Mouse (Mus musculus) heart, adult 11 months (tissue): ENCODE results near the gene Dhx57.
A peak's percentile ranks its signal among the peaks of the same experiment; 100 is the strongest.

Source experiments
- DNase-seq: peaks from one replicate; pipeline ENCODE4 v3.0.0; 2022

Gene Dhx57

DNA sequence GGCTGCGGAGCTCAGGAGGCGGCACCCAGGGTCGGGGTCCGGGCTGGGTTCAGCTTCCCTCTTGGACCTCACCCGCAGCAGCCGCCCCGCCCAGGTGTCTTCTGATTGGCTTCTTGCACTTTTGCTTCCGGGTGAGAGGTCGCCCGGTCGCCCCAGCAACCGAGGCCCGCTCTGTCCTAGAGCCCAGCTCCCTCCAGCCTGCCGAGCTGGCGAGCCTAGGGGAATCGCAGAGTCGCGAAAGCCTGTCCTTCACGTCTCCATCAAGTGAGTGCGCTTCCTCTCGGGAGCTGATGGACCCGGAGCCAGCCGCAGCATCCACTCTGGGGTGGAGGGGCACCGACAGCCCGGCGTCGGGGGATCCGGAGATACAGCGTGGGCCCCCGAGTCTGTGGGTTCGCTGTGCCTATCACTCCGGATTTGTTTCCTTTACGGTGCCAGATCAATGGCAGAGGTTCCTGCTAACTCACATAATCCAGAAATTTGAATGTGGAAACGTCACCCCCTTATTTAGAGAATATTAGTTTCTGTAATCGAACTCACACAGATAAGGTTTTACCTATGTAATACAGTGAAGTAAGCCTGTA, at the start of gene Dhx57, which contains the start of gene Morn2:
TSS of gene Dhx57 (minus strand) at position 403 of the 584 bp plus-strand sequence.
TSS of gene Morn2 (plus strand) at position 130 of the 584 bp plus-strand sequence.
- peak; percentile 100 for DNase-seq

DNA sequence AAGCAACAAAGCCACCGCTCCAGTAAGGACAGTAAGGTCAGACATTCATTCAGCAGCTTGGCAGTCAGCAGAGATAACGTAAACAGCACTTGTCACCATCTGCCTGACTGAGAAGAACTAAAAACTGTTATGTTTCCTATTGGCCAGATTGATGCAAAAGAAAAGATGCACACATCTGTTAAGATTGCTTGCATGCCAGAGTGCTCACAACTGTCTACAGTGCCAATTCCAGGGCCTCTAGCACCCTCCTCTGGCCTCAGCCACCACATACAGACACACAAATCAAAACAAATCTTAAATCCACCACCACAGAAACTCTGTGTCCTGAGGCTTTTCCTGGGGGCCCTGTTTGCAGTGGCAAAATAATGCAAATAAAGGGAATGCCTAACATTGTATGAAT, 42.1 kb upstream of the Dhx57 start:
- DNase-seq: peak; percentile 56

DNA sequence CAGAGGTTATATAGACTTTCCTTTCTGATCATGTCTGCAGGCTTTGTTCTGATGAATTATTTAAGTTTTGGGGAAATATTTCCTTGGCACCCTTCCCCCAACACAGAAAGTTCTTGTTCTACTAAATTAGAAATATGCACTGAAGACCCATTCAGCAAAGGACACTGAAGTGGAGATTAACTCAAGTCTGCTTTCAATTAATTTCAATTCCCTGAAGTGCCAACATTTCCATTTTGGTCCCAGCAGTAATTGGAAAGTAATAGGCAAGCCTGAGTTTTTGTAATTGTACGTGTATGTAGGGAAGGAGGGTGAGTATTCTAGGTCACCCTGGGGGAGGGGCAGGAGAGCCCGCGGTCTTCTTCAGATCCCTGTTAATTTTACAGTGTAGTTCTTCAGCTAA, 36.2 kb upstream of the Dhx57 start:
- peak; percentile 28 for DNase-seq

- DNase-seq: peak; percentile 34
Measured at GRCm38 (mm10) chr17:80325456-80325855, 35.2 kb upstream of the Dhx57 start.

- DNase-seq: peak; percentile 65
Measured at GRCm38 (mm10) chr17:80324521-80324920, 34.2 kb upstream of the Dhx57 start.

- no peak for DNase-seq
Measured at GRCm38 (mm10) chr17:80323658-80324057, 33.4 kb upstream of the Dhx57 start.

DNA sequence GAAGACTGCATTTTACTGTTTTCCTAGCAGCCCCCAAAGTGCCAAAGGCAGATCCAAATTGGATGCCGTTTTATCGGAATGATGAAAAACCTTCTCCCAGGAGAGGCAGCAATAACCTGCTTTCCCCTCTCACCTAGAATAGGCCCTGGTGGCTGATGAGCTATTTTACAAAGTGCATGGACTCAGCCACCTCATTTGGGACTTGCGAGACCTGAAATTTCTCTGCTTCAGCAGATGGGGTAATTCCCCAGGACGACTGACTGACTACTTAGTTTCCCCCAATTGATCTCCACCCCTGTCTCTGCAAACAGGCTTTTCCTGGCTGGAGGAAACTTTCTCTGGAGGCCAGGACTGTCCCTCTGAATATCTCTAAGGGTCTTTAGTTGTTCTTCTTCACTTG, 32.7 kb upstream of the Dhx57 start:
- DNase-seq: peak; percentile 34

- DNase-seq: peak; percentile 77
Measured at GRCm38 (mm10) chr17:80322228-80322627, 32.0 kb upstream of the Dhx57 start.

GRCm38 (mm10) chr17:80312405-80312804, 22.1 kb upstream of the Dhx57 start:
- peak; percentile 77 for DNase-seq

GRCm38 (mm10) chr17:80311761-80312160, 21.5 kb upstream of the Dhx57 start:
- DNase-seq: peak; percentile 55

DNA sequence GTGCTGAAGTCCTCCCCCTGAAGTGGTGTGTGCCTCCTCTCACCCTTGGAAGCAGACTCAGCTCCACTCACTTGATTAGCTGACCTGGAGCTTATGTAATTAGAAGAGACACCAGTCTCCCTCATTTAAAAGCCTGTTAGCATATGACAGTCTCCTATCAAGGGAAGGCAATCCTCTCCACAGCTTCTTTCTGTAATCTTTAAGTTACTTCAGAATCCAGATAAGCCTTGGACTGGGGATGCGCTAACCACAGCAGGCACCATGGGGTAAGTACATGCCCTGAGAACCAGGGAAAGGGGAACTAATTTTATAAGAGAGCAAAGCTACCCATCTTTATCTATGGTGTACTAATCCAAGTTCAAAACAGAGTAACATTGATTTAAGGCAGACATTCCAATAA, 17.0 kb upstream of the Dhx57 start, which contains the start of gene Arhgef33:
TSS of gene Arhgef33 (plus strand) at position 157 of the 400 bp plus-strand sequence.
- peak; percentile 9 for DNase-seq

DNA sequence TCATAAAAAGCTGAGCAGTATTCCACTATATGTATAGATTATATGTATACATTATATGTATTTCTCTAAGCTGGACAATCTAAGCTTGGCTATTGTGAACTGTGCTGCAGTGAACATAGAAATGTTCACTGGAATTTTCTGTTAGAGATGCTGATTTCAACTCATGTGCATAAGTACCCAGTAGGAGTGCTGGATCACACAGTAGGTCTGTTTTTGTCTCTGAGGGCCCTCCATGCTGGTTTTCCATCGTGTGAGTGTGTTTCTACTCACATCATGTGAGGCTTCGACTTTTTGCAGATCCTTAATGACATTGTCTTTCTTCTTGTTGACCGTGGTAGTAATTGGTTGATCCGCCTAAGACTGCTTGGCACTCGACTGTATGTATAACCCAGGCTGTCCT, 8.6 kb upstream of the Dhx57 start:
- peak; percentile 28 for DNase-seq

- peak; percentile 63 for DNase-seq
Measured at GRCm38 (mm10) chr17:80295258-80295657, 5.0 kb upstream of the Dhx57 start.

DNA sequence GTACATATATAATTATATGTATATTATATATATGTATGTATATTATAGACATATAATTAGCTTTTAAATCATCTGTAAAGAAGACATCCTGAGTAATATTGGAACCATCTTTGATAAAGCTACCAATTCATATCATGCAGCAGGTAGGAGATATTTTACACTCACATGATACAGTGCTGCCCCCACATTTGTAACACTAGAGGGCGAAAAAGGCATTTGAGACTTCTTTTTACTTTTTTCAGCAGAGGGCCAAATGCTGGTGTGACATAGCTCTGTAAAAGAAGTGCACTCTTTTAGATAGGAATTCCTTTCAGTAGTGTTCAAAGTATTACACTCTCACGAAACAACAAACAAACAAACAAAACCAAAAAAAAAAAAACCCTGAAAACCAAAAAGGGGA, 872 bp upstream of the Dhx57 start:
- DNase-seq: peak; percentile 78

DNA sequence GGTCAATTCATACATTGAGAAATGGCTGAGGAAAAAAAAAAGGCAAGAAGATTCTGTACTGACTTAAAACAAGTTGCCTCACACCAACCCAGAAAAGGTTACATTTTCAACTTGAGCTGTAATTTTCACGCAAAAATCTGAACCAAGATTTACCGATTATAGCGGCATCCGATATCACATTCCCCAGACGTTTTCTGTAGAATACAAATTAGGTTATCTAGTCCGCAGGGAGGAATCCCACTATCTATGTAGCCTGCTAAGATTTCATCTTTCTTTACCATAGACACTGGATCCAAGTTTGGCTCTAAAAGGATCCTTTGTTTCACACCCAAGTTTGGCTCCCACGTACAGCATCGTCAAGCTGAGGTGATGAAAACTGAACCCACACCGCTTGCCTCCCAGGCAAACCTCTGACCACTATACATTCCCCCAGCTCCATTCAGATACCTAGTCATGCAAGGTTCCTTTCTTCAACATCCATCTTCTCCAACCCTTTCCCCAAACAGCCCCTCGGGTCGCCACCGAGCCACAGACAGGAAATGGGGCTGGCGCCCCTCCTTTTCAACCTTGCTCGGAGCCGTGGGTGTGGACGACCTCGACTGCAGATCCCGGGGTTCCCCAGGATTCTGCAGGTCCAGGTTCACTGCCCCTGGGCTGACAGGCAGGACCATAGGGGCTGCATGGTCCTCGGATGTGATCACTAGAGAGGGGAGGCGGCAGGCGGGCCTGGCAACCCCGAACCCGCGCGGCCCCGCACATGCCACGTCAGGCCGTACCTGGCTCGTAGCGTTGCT, 799 bp downstream of the Dhx57 start:
- no peak for DNase-seq

DNA sequence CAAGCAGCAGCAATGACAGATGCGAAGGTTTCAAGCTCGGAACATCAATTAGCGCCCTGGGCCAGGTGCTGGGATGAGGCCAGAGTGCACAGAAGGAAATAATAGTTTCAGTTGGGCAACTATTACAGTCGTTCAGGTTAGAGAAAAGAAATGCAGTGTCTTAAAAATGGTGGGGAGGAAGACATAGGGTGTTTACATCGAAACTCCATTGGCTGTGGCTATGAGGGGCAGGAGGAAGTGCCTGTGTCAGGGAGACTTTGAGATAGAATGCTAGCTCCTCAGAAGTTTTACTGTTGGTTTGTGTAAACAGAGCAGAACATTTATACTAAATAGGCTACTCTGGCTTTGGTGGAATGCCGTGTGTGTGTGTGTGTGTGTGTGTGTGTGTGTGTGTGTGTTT, 2.3 kb downstream of the Dhx57 start:
- DNase-seq: peak; percentile 65

DNA sequence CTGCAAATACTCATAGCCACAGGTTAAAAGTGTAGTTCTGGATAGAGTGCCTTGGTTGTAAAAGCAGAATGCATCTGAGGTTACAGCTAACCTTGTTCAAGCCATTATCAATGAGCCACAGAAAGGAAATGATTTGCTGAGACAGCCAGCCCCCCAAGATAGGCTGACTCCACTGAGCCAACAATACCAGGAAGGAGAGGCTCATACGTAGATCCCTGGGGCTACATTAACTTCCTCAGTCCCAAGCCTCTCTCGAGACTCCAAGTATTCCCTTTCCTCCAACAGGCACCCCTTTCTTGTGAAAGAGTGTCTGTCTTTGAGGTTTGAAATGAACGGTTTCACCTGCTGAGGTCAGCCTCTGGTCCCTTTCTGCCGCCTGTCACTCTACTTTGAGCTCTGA, 5.8 kb downstream of the Dhx57 start:
- DNase-seq: peak; percentile 90

DNA sequence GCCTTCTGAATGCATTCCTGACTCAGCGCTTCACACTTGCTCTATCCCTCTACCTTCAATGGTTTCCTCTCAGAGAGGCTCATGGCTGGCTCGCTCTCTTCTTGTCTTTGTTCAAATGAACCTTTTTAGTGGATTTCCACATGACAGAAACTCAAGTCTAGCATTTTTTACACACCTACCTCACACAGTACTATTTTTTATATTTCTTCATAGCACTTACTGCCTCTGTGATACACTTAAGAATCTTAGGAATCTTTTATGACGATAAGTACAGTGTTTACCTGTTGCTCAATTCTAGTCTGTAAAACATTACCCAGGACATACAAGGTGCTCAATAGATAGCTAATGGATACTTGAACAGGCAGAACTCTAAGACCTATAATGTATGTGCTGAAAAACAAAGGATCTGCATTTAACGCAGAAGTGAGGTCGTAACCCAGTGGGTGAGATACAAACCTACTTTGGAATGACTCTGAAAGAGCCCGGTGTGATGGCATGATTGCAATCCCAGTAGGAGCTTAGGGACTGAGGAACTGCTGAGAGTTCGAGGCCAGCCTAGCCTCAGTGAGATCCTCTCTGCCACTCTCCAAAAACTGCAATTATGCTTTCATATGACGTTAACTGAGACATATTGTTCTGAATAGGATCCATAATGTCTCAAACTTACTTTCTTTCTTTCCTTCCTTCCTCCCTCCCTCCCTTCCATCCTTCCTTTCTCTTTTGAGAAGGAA, 10.8 kb downstream of the Dhx57 start:
- peak; percentile 66 for DNase-seq

- no peak for DNase-seq
Measured at GRCm38 (mm10) chr17:80278255-80278654, 12.0 kb downstream of the Dhx57 start.

- peak; percentile 55 for DNase-seq
Measured at GRCm38 (mm10) chr17:80270622-80271021, 19.7 kb downstream of the Dhx57 start.

GRCm38 (mm10) chr17:80268151-80268550, 22.1 kb downstream of the Dhx57 start:
- peak; percentile 63 for DNase-seq

GRCm38 (mm10) chr17:80267065-80267464, 23.2 kb downstream of the Dhx57 start:
- DNase-seq: peak; percentile 76

DNA sequence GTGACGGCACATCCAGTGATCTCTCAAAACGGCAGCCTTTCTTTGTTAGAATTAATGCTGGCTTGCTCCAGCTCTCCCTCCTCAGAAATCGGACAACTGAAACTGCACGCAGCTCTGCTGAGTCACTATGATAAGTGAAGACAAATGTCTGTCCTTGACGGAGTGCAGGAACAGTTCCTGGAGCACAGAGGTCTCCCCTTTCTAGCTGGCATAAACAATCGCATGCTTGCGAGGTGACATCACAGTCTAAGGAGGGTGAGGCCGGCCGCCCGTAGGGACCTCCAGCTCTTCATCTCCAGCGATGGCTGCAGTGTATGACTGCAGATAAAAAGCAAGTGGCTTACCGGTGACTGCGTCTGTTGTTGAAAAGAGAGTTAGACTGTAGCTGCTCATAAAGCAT, 35.1 kb downstream of the Dhx57 start:
- peak; percentile 98 for DNase-seq

- no peak for DNase-seq
Measured at GRCm38 (mm10) chr17:80254421-80254820, 35.9 kb downstream of the Dhx57 start.
